Mouse (Mus musculus): ENCODE measurements around the gene Spast.

DNA sequence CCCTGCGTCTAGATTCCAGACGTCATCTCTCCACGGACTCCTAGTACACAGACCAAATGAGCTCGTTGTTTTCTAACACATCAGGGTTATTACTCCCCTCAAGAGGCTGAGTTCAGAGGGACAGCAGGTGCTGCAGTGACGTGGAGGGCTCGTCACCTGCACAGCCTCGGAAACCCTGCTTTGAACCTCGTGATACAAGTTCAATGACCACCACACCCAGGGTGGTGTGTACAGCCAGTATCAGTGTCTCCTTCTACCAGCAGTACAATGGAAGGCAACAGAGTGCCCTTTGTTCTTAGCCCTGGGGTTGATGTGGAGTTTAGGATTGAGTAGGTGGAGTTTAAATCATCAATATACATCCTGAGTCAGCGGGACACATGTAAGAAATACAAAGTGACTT, 99.0 kb downstream of the Spast start:
- TF ChIP-seq CTCF (IDR thresholded peaks at IDR 0.05; ENCODE audit: control insufficient read depth, insufficient read depth, low read length) (no peak), POLR2A (IDR thresholded peaks at IDR 0.05; ENCODE audit: borderline replicate concordance, control insufficient read depth, low read depth, low read length) (no peak)
